Mouse (Mus musculus): ENCODE data around the gene Mpz.

Mpz gene

GRCm38 (mm10) chr1:171184314-171184713, 33.8 kb downstream of the Mpz start:
- no peak for ATAC-seq (ENCODE audit: insufficient number of reproducible peaks, low FRiP score, low TSS enrichment)

- no peak for ATAC-seq (ENCODE audit: insufficient number of reproducible peaks, low FRiP score, low TSS enrichment)
These were observed 35.1 kb downstream of the Mpz start for GRCm38 (mm10) chr1:171185655-171186054.

- ATAC-seq (ENCODE audit: insufficient number of reproducible peaks, low FRiP score, low TSS enrichment): no peak
These were observed 37.6 kb downstream of the Mpz start for GRCm38 (mm10) chr1:171187851-171188700.

GRCm38 (mm10) chr1:171189046-171189445, 38.5 kb downstream of the Mpz start:
- ATAC-seq (ENCODE audit: insufficient number of reproducible peaks, low FRiP score, low TSS enrichment): no peak

- no peak for ATAC-seq (ENCODE audit: insufficient number of reproducible peaks, low FRiP score, low TSS enrichment)
These were observed 39.1 kb downstream of the Mpz start for GRCm38 (mm10) chr1:171189476-171190114.

GRCm38 (mm10) chr1:171190832-171191231, 40.3 kb downstream of the Mpz start:
- ATAC-seq (ENCODE audit: insufficient number of reproducible peaks, low FRiP score, low TSS enrichment): no peak

- ATAC-seq (ENCODE audit: insufficient number of reproducible peaks, low FRiP score, low TSS enrichment): no peak
These were observed 41.8 kb downstream of the Mpz start for GRCm38 (mm10) chr1:171192283-171192682.

- no peak for ATAC-seq (ENCODE audit: insufficient number of reproducible peaks, low FRiP score, low TSS enrichment)
These were observed 42.8 kb downstream of the Mpz start for GRCm38 (mm10) chr1:171193093-171193840.

GRCm38 (mm10) chr1:171193911-171194830, 43.7 kb downstream of the Mpz start:
- no peak for ATAC-seq (ENCODE audit: insufficient number of reproducible peaks, low FRiP score, low TSS enrichment)

- no peak for ATAC-seq (ENCODE audit: insufficient number of reproducible peaks, low FRiP score, low TSS enrichment)
These were observed 44.7 kb downstream of the Mpz start for GRCm38 (mm10) chr1:171195046-171195822.

- ATAC-seq (ENCODE audit: insufficient number of reproducible peaks, low FRiP score, low TSS enrichment): peak; percentile 88
These were observed 45.4 kb downstream of the Mpz start, which contains the start of gene Pcp4l1 for GRCm38 (mm10) chr1:171195887-171196397. TSS of gene Pcp4l1 (minus strand) at chr1:171196268.

- ATAC-seq (ENCODE audit: insufficient number of reproducible peaks, low FRiP score, low TSS enrichment): no peak
These were observed 49.0 kb downstream of the Mpz start for GRCm38 (mm10) chr1:171199532-171199931.

- ATAC-seq (ENCODE audit: insufficient number of reproducible peaks, low FRiP score, low TSS enrichment): no peak
These were observed 50.3 kb downstream of the Mpz start for GRCm38 (mm10) chr1:171200769-171201168.

GRCm38 (mm10) chr1:171203471-171204248, 53.1 kb downstream of the Mpz start:
- no peak for ATAC-seq (ENCODE audit: insufficient number of reproducible peaks, low FRiP score, low TSS enrichment)

GRCm38 (mm10) chr1:171204249-171204644, 53.7 kb downstream of the Mpz start:
- ATAC-seq (ENCODE audit: insufficient number of reproducible peaks, low FRiP score, low TSS enrichment): no peak

- ATAC-seq (ENCODE audit: insufficient number of reproducible peaks, low FRiP score, low TSS enrichment): no peak
These were observed 55.4 kb downstream of the Mpz start for GRCm38 (mm10) chr1:171205704-171206493.

- ATAC-seq (ENCODE audit: insufficient number of reproducible peaks, low FRiP score, low TSS enrichment): no peak
These were observed 58.9 kb downstream of the Mpz start for GRCm38 (mm10) chr1:171209409-171209808.

Data from cerebellum, adult (tissue).